Mouse (Mus musculus) lung, adult 2 months (tissue): ENCODE data around the gene Nfil3. TPM values are rescaled to one million over a fixed set of nuclear protein-coding genes. Genes with fewer than 3 reads are reported as not detected.

ENCODE experiments used
- DNase-seq: peaks from one replicate; pipeline ENCODE4 v3.0.0; 2022
- H3K4me1 ChIP-seq: fragments of 200-500 bp; 2 replicates; pipeline ENCODE4 v1.6.1; 2011; ENCODE audit warnings: low read length; ENCODE audit not compliant: control insufficient read depth, insufficient read depth
- H3K4me3 ChIP-seq: fragments of 200-500 bp; replicated peaks from 2 replicates; pipeline ENCODE3; 2011; ENCODE audit warnings: low read depth, mild to moderate bottlenecking, control low read depth, low read length; ENCODE audit errors: extremely low read depth
- CTCF ChIP-seq: fragments of 200-500 bp; IDR thresholded peaks from 2 replicates; pipeline ENCODE4 v1.5.1; 2011; ENCODE audit warnings: mild to moderate bottlenecking, low read length, control low read depth; ENCODE audit not compliant: insufficient read depth
- POLR2A ChIP-seq: fragments of 200-500 bp; IDR thresholded peaks from 2 replicates; pipeline ENCODE4 v1.6.1; 2011; ENCODE audit warnings: low read depth, mild to moderate bottlenecking, control low read depth, low read length, borderline replicate concordance; ENCODE audit errors: extremely low read depth
- WGBS: fragments of 180-500 bp; shearing (Covaris S2); methylation state at CpG from one replicate; pipeline ENCODE4 v1.1.7; 2018; 5-methylcytosine and 5-hydroxymethylcytosine counted together
- polyA plus RNA-seq: library from polyadenylated mRNA; depleted of rRNA; stranded (reverse); fragments of >200 nt; gene quantifications from 2 replicates; pipeline ENCODE4 v1.2.3, GENCODE M21; 2012

The Nfil3 gene
- polyA plus RNA-seq, 1 experiment: 4.5 TPM

- no peak for DNase-seq
- WGBS: 54% methylated on average over 10 of the region's 10 CpGs
- no peak for TF ChIP-seq CTCF
- no peak for TF ChIP-seq POLR2A
- Histone ChIP-seq H3K4me1 (0 out of 2 replicates have a peak, but pooled peaks cover 2% of the 10 kb centered on the region), H3K4me3 (no peak overlapping the region)
Measured at GRCm38 (mm10) chr13:52986215-52986780, 5.4 kb upstream of the Nfil3 start.

DNA sequence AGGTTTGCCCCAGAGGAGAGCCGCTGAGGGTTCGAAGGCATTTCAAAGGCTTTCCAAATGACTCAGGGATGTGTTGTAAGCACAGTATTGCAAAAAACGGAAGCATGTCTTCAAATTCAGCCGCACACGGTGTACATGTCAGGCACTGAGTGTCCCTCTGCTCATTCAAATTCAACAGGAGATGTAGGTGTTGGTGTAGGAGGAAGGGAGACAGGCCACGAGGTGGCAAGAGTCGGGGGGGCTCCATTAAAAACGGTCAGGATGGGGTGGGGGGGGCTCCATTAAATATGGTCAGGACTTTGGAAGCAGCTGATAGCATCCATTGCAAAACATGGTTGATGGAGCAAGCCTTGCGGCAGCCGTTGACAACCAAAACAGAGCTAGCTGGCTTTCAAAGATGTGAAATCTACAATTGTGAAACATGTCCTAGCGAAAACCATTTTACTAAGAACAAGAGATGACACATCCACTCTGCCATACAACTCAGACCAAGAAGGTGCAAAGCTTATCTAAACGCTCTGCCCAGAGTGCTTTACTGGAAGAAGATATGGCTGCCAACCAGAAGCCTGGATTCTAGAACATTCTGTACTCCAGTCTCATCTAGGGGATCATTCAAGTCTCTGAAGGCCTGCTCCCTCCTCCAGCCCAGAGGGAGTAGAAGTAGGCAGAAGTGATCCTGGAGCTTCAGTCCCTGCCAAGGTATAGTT, 4.8 kb upstream of the Nfil3 start:
- no peak for TF ChIP-seq POLR2A
- no peak for TF ChIP-seq CTCF
- no peak overlapping the region for H3K4me3 ChIP-seq
- H3K4me1 ChIP-seq: 0 out of 2 replicates have a peak, but pooled peaks cover 2% of the 10 kb centered on the region
- WGBS: 63% methylated on average over 12 of the region's 12 CpGs
- no peak for DNase-seq

DNA sequence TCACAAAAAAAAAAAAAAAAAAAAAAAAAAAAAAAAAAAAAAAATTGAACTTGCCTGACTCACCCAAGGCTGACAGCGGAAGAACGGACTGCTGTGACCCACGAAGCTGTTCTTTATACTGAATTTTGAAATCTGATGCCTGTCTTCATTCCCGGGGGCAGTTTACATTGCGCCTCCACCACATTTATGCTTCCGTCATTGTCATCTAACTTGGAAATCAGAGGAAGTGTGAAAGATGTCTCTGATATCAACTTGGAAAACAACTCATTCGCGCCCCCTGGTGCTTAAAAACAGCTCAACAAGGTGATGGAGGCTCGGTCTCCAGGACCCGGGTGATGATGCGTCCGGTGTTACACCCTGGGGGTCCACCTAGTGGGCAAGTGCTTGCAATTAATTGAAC, 1.8 kb upstream of the Nfil3 start:
- Histone ChIP-seq H3K4me1 (0 out of 2 replicates have a peak, but pooled peaks cover 4% of the 10 kb centered on the region), H3K4me3 (peak overlapping the region; percentile 16)
- DNase-seq: peak; percentile 89
- TF ChIP-seq CTCF (peak; percentile 64), POLR2A (no peak)
- WGBS: 1% methylated on average over 12 of the region's 12 CpGs

- peak; percentile 65 for DNase-seq
- H3K4me3 ChIP-seq: peak overlapping the region; percentile 67
- WGBS: under 1% methylated on average over 51 of the region's 51 CpGs
- TF ChIP-seq POLR2A: no peak
- no peak for TF ChIP-seq CTCF
- H3K4me1 ChIP-seq: peaks cover 4% of the 10 kb centered on the region; the same call in 1 of the 2 replicates
Measured at GRCm38 (mm10) chr13:52981441-52982281, 788 bp upstream of the Nfil3 start.

DNA sequence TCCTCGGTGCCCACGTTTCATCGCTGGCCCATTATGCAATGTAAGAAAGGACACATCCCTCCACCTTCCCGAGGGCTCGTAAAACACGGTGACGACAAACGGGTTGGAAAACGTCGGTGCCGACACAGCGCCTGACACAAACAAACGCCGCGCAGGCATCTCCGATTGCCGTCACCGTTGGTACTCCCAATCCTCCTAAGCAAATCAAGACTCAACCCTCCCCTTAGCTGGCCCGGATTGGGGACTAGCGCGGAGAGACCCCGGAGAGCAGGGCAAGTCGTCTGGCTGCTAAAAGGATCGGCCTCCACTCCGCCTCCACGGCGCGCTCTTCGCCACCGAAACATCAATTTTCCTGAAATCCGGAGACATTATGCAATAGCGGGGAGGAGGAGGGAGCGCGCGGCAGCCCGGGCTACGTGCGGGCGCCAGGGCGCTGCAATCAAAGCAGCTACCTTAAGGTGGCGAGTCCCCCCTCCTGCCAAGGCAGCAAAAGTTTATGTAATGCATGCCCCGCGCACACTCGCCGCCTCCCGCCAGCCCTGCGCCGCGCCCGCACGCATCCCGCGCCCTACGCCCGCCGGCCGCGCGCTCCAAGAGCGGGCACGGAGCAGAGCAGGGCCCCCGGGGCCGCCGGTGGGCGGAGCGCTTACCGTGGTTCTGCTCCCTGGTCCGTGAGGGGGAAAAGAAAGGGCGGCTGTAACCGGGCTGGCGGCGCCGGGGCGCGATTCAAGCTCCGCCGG, 492 bp downstream of the Nfil3 start:
- WGBS: under 1% methylated on average over 72 of the region's 77 CpGs
- DNase-seq: peak; percentile 81
- Histone ChIP-seq H3K4me1 (peaks cover 6% of the 10 kb centered on the region; the same call in 1 of the 2 replicates), H3K4me3 (peak overlapping the region; percentile 52)
- TF ChIP-seq POLR2A: 0 out of 2 replicates have a peak, but pooled peaks have one; percentile 4
- no peak for TF ChIP-seq CTCF

GRCm38 (mm10) chr13:52979331-52980051, 1.4 kb downstream of the Nfil3 start:
- no peak for TF ChIP-seq POLR2A
- TF ChIP-seq CTCF: no peak
- peak overlapping the region; percentile 15 for H3K4me3 ChIP-seq
- H3K4me1 ChIP-seq: peaks cover 6% of the 10 kb centered on the region; the same call in 1 of the 2 replicates
- no peak for DNase-seq
- 3% methylated on average over 22 of the region's 22 CpGs for WGBS

GRCm38 (mm10) chr13:52978321-52978981, 2.4 kb downstream of the Nfil3 start:
- DNase-seq: peak; percentile 46
- Histone ChIP-seq H3K4me1 (peaks cover 6% of the 10 kb centered on the region; the same call in 1 of the 2 replicates), H3K4me3 (peak overlapping the region; percentile 18)
- TF ChIP-seq CTCF (no peak), POLR2A (no peak)
- 2% methylated on average over 63 of the region's 64 CpGs for WGBS

GRCm38 (mm10) chr13:52977757-52978156, 3.1 kb downstream of the Nfil3 start:
- WGBS: 51% methylated on average over 4 of the region's 4 CpGs
- peaks cover 6% of the 10 kb centered on the region; the same call in 1 of the 2 replicates for H3K4me1 ChIP-seq
- H3K4me3 ChIP-seq: no peak overlapping the region
- no peak for DNase-seq
- TF ChIP-seq POLR2A: no peak
- TF ChIP-seq CTCF: no peak
